ENCODE assay signal across 18 mouse cellular contexts in genomic region chr1:150632506-150632905, GRCm38 (mm10).
DNase-seq lines count a peak whose midpoint lies in the region; ATAC-seq and TF ChIP-seq lines count a peak whose summit lies in the region.
"Had no signal": no experiment of that assay in that cellular context is flagged by ENCODE, and none has a peak within 500 bp of the region (broad histone marks: within the 10 kb centered on the region; RNA-seq: fewer than 3 reads in every experiment).

No protein-coding gene starts in this region.

- in situ Hi-C loops in CH12.LX (cut with MboI; ENCODE audit: low pct_ligation_motif_present, low pct_unique_long_range_greater_than_20kb, low sequenced_read_pairs), result no loop called here

- H3K27me3 ChIP-seq in hindbrain, postnatal 0 days (ENCODE audit: insufficient read depth, low read length), result no peaks in the 10 kb centered on the region
- H3K27me3 ChIP-seq in hindbrain, embryonic 10.5 days (ENCODE audit: insufficient read depth, poor library complexity, severe bottlenecking), result no peaks in the 10 kb centered on the region
- H3K27me3 ChIP-seq in liver, postnatal 0 days (ENCODE audit: insufficient read depth, low read length), result no peaks in the 10 kb centered on the region
- H3K27me3 ChIP-seq in liver, embryonic 11.5 days (replicated peaks; ENCODE audit: control insufficient read depth, insufficient read depth, low read length), result no peaks in the 10 kb centered on the region
- no peaks in the 10 kb centered on the region for H3K27me3 ChIP-seq in CH12.LX (replicated peaks)
- H3K27me3 ChIP-seq: embryonic facial prominence, embryonic 12.5 days; forebrain, embryonic 12.5 days; heart, embryonic 15.5 days; hindbrain, embryonic 15.5 days; liver, embryonic 15.5 days had no signal

- no peak for ATAC-seq in hindbrain, postnatal 0 days
- ATAC-seq in liver, postnatal 0 days, result no peak
- ATAC-seq in liver, embryonic 11.5 days (replicated peaks; ENCODE audit: low FRiP score), result no peak
- ATAC-seq: CD4-positive, CD25-positive, alpha-beta regulatory T cell, adult 4 months had no signal

- no peaks in the 10 kb centered on the region for H3K79me2 ChIP-seq in CH12.LX (replicated peaks; ENCODE audit: control insufficient read depth, extremely low read depth, insufficient read depth, poor library complexity, severe bottlenecking)

- no peak overlapping the region for H3K27ac ChIP-seq in hindbrain, postnatal 0 days
- no peak overlapping the region for H3K27ac ChIP-seq in hindbrain, embryonic 10.5 days
- H3K27ac ChIP-seq in liver, postnatal 0 days (ENCODE audit: low read depth), result no peak overlapping the region
- H3K27ac ChIP-seq in liver, embryonic 11.5 days (ENCODE audit: low read depth, low read length), result no peak overlapping the region
- no peak overlapping the region for H3K27ac ChIP-seq in CH12.LX (ENCODE audit: insufficient read depth, low read depth)
- H3K27ac ChIP-seq: embryonic facial prominence, embryonic 12.5 days; forebrain, embryonic 12.5 days; heart, embryonic 15.5 days; hindbrain, embryonic 15.5 days; liver, embryonic 15.5 days had no signal

- TF ChIP-seq CTCF in hindbrain, postnatal 0 days (IDR thresholded peaks at IDR 0.05; ENCODE audit: low read depth), result peak; percentile 27; the same call in 1 of the 2 replicates
- TF ChIP-seq CTCF in liver, postnatal 0 days (IDR thresholded peaks at IDR 0.05; ENCODE audit: low read depth), result peak; percentile 44
- TF ChIP-seq CTCF in CH12.LX (conservative IDR thresholded peaks at IDR 0.05 in 1 of 2, IDR thresholded peaks at IDR 0.05 in 1 of 2; ENCODE audit: low read depth in 2 of 2, low read length in 2 of 2), result peak in 1 of 2 experiments; percentile 57; a peak in 3 of 4 replicates

- H3K36me3 ChIP-seq in hindbrain, postnatal 0 days (ENCODE audit: insufficient read depth, low read length), result no peaks in the 10 kb centered on the region
- peaks cover 10% of the 10 kb centered on the region for H3K36me3 ChIP-seq in hindbrain, embryonic 10.5 days
- no peaks in the 10 kb centered on the region for H3K36me3 ChIP-seq in liver, postnatal 0 days (replicated peaks; ENCODE audit: insufficient read depth, low read length)
- H3K36me3 ChIP-seq in liver, embryonic 11.5 days (ENCODE audit: control insufficient read depth, insufficient read depth, low read length), result peaks cover 7% of the 10 kb centered on the region; the same call in 1 of the 2 replicates
- no peaks in the 10 kb centered on the region for H3K36me3 ChIP-seq in CH12.LX (replicated peaks in 1 of 2; ENCODE audit: control insufficient read depth in 1 of 2, insufficient read depth in 1 of 2, low read length in 1 of 2)
- H3K36me3 ChIP-seq: forebrain, embryonic 12.5 days; hindbrain, embryonic 15.5 days; liver, embryonic 15.5 days had no signal

- DNase-seq in hindbrain, postnatal 0 days (ENCODE audit: low spot score), result no peak
- no peak for DNase-seq in hindbrain, embryonic 10.5 days (ENCODE audit: low spot score)
- DNase-seq in liver, postnatal 0 days, result peak; percentile 18
- no peak for DNase-seq in liver, embryonic 11.5 days (ENCODE audit: low spot score)
- DNase-seq in CH12.LX (ENCODE audit: extremely low read depth) (peak; percentile 22), ZHBTc4 (ENCODE audit: low read depth, low spot score) (peak; percentile 50), adipocyte (ENCODE audit: low spot score) (no peak)
- no peak for DNase-seq in spleen, adult 12 weeks (ENCODE audit: low spot score)
- DNase-seq: cerebellum, adult 9-11 months; gastrocnemius, postnatal 10 days; kidney, postnatal 14 days; thymus, postnatal 36 days had no signal

- dilution Hi-C loops in CH12.LX (cut with MboI; ENCODE audit: extremely low pct_ligation_motif_present, extremely low pct_unique_long_range_greater_than_20kb, low sequenced_read_pairs), result no loop called here

- no peak for TF ChIP-seq POLR2A in CH12.LX (IDR thresholded peaks at IDR 0.05; ENCODE audit: low read depth, low read length)

- TF ChIP-seq RAD21 in CH12.LX (IDR thresholded peaks at IDR 0.05; ENCODE audit: low read depth, low read length), result peak; percentile 36

- TF ChIP-seq EP300 in liver, postnatal 0 days (IDR thresholded peaks at IDR 0.05; ENCODE audit: low read depth), result no peak
- no peak for TF ChIP-seq EP300 in CH12.LX (IDR thresholded peaks at IDR 0.05; ENCODE audit: low read length)

- H3K9ac ChIP-seq in hindbrain, postnatal 0 days (replicated peaks; ENCODE audit: low read length), result no peak overlapping the region
- no peak overlapping the region for H3K9ac ChIP-seq in liver, postnatal 0 days (replicated peaks)
- H3K9ac ChIP-seq in liver, embryonic 11.5 days (ENCODE audit: low read depth, low read length), result no peak overlapping the region
- H3K9ac ChIP-seq in CH12.LX (ENCODE audit: insufficient read depth, low read depth), result no peak overlapping the region
- H3K9ac ChIP-seq: embryonic facial prominence, embryonic 12.5 days; forebrain, embryonic 12.5 days; heart, embryonic 15.5 days; hindbrain, embryonic 15.5 days; liver, embryonic 15.5 days had no signal

- H3K4me3 ChIP-seq in hindbrain, postnatal 0 days (ENCODE audit: low read length), result no peak overlapping the region
- no peak overlapping the region for H3K4me3 ChIP-seq in hindbrain, embryonic 10.5 days
- no peak overlapping the region for H3K4me3 ChIP-seq in liver, postnatal 0 days (ENCODE audit: low read depth, low read length)
- no peak overlapping the region for H3K4me3 ChIP-seq in liver, embryonic 11.5 days (ENCODE audit: low read depth, low read length)
- H3K4me3 ChIP-seq in CH12.LX (replicated peaks in 1 of 3; ENCODE audit: low read depth in 2 of 3, low read length in 2 of 3, poor library complexity in 1 of 3), result no peak overlapping the region
- H3K4me3 ChIP-seq: embryonic facial prominence, embryonic 12.5 days; forebrain, embryonic 12.5 days; heart, embryonic 15.5 days; hindbrain, embryonic 15.5 days; liver, embryonic 15.5 days had no signal

- WGBS in hindbrain, postnatal 0 days, result 70% methylated on average over 4 of the region's 4 CpGs
- WGBS in hindbrain, embryonic 10.5 days, result 65% methylated on average over 4 of the region's 4 CpGs
- 54% methylated on average over 4 of the region's 4 CpGs for whole genome bisulfite sequencing in liver, postnatal 0 days (ENCODE audit: insufficient replicate concordance)
- 64% methylated on average over 4 of the region's 4 CpGs for WGBS in liver, embryonic 11.5 days

- H3K4me1 ChIP-seq in hindbrain, postnatal 0 days (ENCODE audit: insufficient read depth, low read length), result no peaks in the 10 kb centered on the region
- H3K4me1 ChIP-seq in hindbrain, embryonic 10.5 days (replicated peaks), result no peaks in the 10 kb centered on the region
- H3K4me1 ChIP-seq in liver, postnatal 0 days (ENCODE audit: insufficient read depth), result no peaks in the 10 kb centered on the region
- H3K4me1 ChIP-seq in liver, embryonic 11.5 days (replicated peaks; ENCODE audit: control insufficient read depth, insufficient read depth, low read length), result no peaks in the 10 kb centered on the region
- H3K4me1 ChIP-seq in CH12.LX (ENCODE audit: control insufficient read depth in 1 of 2, insufficient read depth in 2 of 2), result no peaks in the 10 kb centered on the region
- H3K4me1 ChIP-seq: forebrain, embryonic 12.5 days; heart, embryonic 15.5 days; hindbrain, embryonic 15.5 days; liver, embryonic 15.5 days had no signal

- no peaks in the 10 kb centered on the region for H3K9me3 ChIP-seq in hindbrain, postnatal 0 days (ENCODE audit: low read length)
- H3K9me3 ChIP-seq in hindbrain, embryonic 10.5 days, result no peaks in the 10 kb centered on the region
- H3K9me3 ChIP-seq in liver, postnatal 0 days (ENCODE audit: low read length), result no peaks in the 10 kb centered on the region
- no peaks in the 10 kb centered on the region for H3K9me3 ChIP-seq in liver, embryonic 11.5 days (ENCODE audit: control insufficient read depth, low read length)
- no peaks in the 10 kb centered on the region for H3K9me3 ChIP-seq in CH12.LX (replicated peaks; ENCODE audit: low read length)
- H3K9me3 ChIP-seq: embryonic facial prominence, embryonic 12.5 days; forebrain, embryonic 12.5 days; heart, embryonic 15.5 days; hindbrain, embryonic 15.5 days; liver, embryonic 15.5 days had no signal

- no peak overlapping the region for H3K4me2 ChIP-seq in hindbrain, postnatal 0 days (ENCODE audit: low read depth, low read length)
- H3K4me2 ChIP-seq in liver, postnatal 0 days (ENCODE audit: low read depth, low read length), result no peak overlapping the region
- no peak overlapping the region for H3K4me2 ChIP-seq in liver, embryonic 11.5 days
- no peak overlapping the region for H3K4me2 ChIP-seq in CH12.LX (ENCODE audit: insufficient read depth, low read depth, poor library complexity, severe bottlenecking)
- H3K4me2 ChIP-seq: embryonic facial prominence, embryonic 12.5 days; forebrain, embryonic 12.5 days; heart, embryonic 15.5 days; hindbrain, embryonic 15.5 days; liver, embryonic 15.5 days had no signal

TF ChIP-seq in CH12.LX, 34 proteins besides CTCF, POLR2A, EP300 and RAD21:
- peak; percentile 31; the same call in 1 of the 2 replicates for TF ChIP-seq SMC3 (IDR thresholded peaks at IDR 0.05; ENCODE audit: low read depth, low read length)
- TF ChIP-seq ZNF384 (IDR thresholded peaks at IDR 0.05; ENCODE audit: low read depth, low read length), result no peak
- no peak for TF ChIP-seq CHD1 (IDR thresholded peaks at IDR 0.05; ENCODE audit: low read depth, low read length)
- TF ChIP-seq HCFC1 (IDR thresholded peaks at IDR 0.05; ENCODE audit: low read depth, low read length), result no peak

Comparison
In these comparisons a context has a peak if more than half of its experiments do, and no peak if none do; other contexts are left out.
1. DNase-seq: peak in liver, postnatal 0 days (single experiment), CH12.LX (single experiment) and ZHBTc4 (single experiment); none in hindbrain, postnatal 0 days (single experiment), hindbrain, embryonic 10.5 days (single experiment), liver, embryonic 11.5 days (single experiment), spleen, adult 12 weeks (single experiment) and adipocyte (single experiment).